Mouse (Mus musculus): ENCODE results near the gene Stx1b.

Stx1b gene

GRCm38 (mm10) chr7:127815954-127816821 lies 8.2 kb downstream of the Stx1b start:
- DNase-seq: peak; percentile 33

GRCm38 (mm10) chr7:127815116-127815665 lies 9.2 kb downstream of the Stx1b start:
- DNase-seq: no peak

DNA sequence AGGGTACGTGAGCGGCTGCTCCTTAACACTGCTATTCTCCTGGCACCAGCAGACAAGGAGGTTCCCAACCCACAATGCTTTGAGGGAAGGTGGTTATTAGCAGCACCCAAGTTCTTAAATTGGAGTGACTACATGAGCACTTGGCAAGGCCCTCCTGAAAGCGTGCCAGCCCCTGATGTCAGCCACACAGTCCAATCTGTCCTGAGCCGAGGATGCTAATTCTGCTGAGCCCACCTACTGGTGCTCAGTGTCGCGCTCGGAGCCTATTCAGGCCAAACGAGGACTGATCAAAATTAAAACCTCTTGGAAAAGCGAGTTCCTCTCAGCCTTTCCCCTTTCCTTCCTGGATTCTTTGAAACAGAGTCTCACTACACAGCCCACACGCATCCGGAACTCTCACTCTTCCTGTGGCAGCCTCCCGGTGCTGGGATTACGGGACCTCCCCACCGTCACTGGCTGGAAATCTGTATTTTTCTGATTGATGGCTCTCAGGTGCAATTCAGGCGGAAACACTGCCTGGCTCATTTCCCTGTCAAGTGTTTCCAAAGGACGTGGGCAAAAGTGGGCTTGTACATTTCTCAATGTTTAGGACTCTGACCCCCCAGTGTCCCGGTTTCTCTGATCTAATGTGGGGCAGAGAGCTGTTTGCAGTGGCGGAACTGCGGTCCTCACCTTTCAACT lies 10.0 kb downstream of the Stx1b start:
- DNase-seq: peak; percentile 49

DNA sequence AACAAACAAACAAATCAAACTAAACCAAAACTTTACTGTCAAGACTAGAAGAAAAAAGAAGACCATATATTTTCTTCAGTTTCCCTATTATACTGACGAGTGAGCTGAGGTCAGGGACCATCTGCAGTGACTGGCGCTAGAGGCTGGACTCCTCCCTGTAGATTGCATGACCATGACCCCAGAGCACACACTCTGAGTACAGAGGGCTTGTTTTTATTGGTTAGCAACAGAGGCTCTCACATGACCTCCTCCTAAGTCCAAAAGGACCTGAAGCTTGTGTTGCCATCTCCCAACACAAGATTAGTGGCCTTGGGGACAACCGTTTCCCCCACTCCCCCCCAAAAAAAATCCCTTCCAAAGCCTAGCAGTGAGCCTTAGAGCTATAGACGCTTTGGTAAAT lies 10.5 kb downstream of the Stx1b start:
- peak; percentile 17 for DNase-seq

GRCm38 (mm10) chr7:127812292-127812691 lies 12.1 kb downstream of the Stx1b start:
- no peak for DNase-seq

DNA sequence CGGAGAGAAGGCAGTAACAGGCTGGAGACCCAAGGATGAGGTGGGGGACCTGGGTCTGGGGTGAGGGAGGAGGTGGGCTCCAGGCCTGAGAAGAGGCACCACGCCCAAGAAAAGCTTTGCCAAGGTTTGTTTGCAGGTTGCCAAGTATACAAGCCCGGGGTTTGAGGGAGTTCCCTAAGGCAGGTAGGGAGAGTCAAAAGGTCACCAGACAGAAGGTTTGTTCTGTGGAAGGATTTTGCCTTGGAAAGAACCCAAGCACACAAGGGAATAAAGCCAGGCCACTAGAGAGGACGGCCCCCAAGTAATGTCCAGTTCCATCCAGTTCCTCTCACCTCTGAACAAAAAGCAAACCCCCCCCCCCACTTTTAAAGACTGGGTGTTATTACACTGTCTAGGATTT lies 13.1 kb downstream of the Stx1b start:
- no peak for DNase-seq

DNA sequence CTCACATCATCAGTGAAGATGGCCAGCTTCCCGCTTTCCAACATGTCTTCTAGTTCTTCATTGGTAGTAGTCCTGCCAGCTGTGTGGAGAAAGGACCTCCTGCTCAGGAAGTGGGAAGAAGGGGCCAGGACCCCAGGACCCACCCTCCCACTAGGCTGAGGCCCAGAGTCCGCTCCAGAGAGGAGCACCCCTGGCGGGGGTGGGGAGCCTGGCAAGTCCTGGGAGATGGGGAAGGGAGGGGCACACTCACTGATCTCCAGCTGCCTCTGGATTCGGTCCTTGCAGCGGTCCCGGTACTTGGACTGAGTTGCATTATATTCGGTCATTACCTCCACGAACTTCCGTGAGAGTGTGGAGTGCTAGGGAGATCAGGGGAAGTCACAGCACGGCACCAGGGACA lies 13.7 kb downstream of the Stx1b start:
- no peak for DNase-seq

DNA sequence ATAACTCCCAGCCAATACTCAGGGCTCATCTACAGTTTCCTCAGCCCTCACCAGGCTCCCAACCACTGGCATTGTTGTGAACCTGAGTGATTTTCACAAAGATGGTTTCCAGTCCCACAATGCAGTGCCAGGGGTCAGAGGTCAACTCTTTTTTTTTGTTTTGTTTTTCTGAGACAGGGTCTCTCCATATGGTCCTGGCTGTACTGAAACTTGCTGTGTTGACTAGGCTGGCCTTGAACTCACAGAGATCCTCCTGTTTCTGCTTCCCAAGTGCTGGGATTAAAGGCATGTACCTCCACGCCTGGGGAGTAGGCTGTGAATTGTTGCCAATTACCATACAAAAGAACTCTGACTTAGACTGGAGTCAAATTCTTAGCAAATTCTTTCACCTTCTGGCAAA lies 14.5 kb downstream of the Stx1b start:
- no peak for DNase-seq

DNA sequence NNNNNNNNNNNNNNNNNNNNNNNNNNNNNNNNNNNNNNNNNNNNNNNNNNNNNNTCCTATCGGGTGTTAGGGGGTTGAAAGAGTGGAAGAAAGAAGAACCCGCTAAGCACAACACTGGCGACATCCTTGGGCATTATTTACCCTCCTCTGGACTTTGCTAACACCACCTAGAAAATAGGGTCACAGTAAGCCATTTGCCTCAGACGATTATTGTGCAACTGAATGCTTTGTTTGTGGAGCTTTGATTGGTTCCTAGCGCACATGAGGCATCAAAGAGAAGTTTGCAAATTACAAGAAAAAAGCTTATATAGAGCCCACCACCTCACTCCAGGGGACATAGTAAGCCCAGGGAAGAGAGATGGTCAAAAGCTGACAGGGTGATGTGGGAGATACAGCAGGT lies 15.5 kb downstream of the Stx1b start:
- no peak for DNase-seq

GRCm38 (mm10) chr7:127802313-127802712 lies 22.0 kb downstream of the Stx1b start:
- no peak for DNase-seq

- DNase-seq: peak; percentile 20
These were observed 23.2 kb downstream of the Stx1b start for GRCm38 (mm10) chr7:127801010-127801621.

DNA sequence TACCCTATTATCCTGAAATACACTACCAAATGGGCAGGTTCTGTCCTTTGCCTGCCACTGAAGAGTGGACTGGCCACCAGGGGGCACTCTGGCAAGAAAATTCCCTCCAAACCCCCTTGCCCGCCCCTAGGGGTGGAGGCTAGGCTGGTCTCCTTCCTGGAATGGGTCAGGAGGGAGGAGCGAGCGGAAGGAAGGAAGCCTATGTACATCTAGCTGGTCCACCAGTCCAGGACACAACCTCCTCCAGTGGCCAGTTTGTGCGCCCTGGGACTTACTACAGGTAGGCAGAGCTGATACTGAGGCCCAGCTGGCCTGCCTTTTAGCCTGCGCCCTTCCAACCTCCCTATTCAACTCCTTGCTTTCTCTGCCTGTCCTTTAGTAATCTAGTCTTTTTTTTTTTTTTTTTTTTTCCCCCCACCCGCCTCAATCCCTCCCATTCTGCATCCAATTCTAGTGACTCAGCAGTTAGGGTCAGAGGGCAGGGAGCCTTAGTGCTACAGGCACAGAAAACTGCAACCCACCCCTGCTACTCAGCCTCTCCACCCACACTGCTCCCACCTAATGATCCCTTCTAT lies 23.8 kb downstream of the Stx1b start, which contains the start of gene Hsd3b7:
Hsd3b7 (plus strand) TSS at position 170 of the 575 bp plus-strand sequence.
- peak; percentile 96 for DNase-seq

GRCm38 (mm10) chr7:127799738-127800137 lies 24.6 kb downstream of the Stx1b start:
- no peak for DNase-seq

DNA sequence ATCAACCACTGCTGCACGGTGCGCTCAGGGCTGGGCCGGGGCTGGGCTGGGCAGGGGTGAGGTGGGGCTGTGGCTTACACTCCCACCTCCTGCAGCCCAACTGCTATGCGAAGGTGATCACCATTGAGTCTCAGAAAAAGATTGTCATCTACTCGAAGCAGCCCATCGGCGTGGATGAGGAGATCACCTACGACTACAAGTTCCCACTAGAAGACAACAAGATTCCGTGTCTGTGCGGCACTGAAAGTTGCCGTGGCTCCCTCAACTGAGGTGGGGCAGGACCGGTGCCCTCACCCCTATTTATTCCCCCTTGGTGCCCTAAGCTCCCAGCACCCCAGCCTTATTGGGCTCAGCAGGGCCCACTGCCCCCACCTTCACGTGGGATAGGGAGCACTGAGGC lies 25.1 kb downstream of the Stx1b start:
- DNase-seq: no peak

GRCm38 (mm10) chr7:127798591-127798990 lies 25.8 kb downstream of the Stx1b start:
- no peak for DNase-seq

DNA sequence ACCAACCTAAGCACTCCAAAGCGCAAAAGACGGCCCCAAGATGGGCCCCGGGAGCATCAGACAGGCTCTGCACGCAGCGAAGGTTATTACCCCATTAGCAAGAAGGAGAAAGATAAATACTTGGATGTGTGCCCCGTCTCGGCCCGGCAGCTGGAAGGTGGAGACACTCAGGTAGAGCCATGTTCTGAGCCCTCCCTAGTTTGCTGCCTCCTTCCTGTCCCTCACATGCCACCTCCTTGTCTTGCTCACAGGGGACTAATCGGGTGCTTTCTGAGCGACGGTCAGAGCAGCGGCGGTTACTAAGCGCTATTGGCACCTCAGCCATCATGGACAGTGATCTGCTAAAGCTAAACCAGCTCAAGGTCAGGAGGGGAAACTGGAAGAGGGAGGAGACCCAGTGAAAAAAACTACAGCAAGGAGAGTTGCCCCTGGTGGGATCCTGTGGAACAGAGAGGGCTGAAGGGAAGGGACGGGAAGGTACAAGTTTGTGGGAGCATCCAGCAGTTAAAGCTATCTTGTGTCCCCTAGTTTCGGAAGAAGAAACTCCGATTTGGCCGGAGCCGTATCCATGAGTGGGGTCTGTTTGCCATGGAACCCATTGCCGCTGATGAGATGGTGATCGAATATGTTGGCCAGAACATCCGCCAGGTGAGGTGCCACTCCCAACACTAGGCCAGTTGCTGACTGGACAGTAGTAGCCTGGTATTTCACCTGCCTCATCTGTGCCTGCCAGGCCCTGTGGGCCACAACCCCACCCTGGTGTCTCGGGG lies 27.1 kb downstream of the Stx1b start:
- no peak for DNase-seq

GRCm38 (mm10) chr7:127785308-127785707 lies 39.0 kb downstream of the Stx1b start, which contains the start of gene Gm49388:
Gm49388 (plus strand) TSS chr7:127785608.
- no peak for DNase-seq

GRCm38 (mm10) chr7:127778350-127778749 lies 46.0 kb downstream of the Stx1b start:
- DNase-seq: no peak

DNA sequence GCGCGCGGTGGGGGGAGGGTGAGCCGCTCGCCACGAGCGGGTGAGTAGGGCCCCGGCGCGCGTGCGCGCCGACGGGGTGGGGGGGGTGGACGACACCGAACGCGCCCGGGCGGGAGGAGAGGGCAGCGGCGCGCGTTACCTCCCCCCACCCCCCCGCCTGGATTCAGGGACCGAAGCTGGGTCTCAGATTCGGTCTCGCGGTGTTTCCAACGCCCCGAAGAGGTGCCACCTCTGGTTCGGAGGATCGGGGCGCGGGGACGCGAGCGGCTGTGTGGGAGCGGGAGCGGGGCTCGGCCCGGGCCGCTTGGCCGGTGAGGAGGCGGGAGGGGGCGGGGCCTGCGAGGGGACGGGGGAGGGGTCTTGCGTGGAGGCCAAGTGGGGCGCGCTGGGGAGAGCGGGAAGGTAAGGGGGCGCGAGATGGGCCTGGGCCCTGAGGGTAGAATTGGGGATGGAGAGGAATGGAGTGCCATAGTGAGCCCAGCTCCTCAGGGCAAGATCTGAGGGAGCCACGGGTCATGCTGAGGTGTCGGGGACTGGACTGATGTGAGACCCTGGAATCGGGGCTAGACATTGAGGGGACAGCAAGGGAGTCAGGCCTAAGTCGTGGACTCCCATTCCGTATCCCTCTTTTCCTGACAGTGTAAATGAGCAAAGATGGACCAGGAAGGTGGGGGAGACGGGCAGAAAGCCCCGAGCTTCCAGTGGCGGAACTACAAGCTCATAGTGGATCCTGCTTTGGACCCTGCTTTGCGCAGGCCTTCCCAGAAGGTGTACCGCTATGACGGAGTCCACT lies 46.7 kb downstream of the Stx1b start:
- peak; percentile 50 for DNase-seq

- peak; percentile 97 for DNase-seq
These were observed 47.4 kb downstream of the Stx1b start for GRCm38 (mm10) chr7:127776878-127777473.

DNA sequence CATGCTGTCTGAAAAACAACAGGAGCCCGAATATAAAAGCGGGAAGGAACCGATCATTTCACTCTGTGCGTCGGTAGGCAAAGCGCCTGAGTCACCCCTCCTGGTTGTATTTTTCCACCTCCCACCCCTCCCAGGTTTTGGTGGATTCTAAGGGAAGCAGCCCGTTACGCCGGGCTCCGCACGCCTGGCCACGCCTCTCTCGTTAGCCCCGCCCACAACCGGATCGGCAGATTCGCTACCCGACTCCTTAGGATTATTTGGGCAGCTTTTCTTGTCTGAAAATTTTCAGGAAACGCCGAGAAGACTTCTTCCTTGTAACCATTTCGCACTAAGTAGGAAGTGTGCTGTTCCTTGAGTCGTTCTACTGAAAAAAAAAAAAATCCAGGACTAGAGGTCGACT lies 47.9 kb downstream of the Stx1b start, which contains the start of gene Setd1a:
Setd1a (plus strand) TSS at position 245 of the 400 bp plus-strand sequence.
- DNase-seq: peak; percentile 88

Measured in kidney, adult 9 months (tissue).